Mouse (Mus musculus) intestine, embryonic 15.5 days (tissue): ENCODE measurements around the gene Zyg11a. TPM values are rescaled to one million over a fixed set of nuclear protein-coding genes. Genes with fewer than 3 reads are reported as not detected.

Experiments
- ATAC-seq: fragments of 200-750 bp; cut with Nextera tagmentation; 2 replicates; pipeline ENCODE4 v1.8.0; 2017; ENCODE audit warnings: moderate TSS enrichment, moderate library complexity
- H3K27ac ChIP-seq: fragments of 300-500 bp; sonication (generic); 2 replicates; pipeline ENCODE4 v1.5.1; 2015; ENCODE audit warnings: mild to moderate bottlenecking, inconsistent platforms
- H3K27me3 ChIP-seq: fragments of 300-500 bp; sonication (generic); replicated peaks from 2 replicates; pipeline ENCODE4 v1.6.1; 2015; ENCODE audit warnings: inconsistent platforms
- H3K36me3 ChIP-seq: fragments of 300-500 bp; sonication (generic); 2 replicates; pipeline ENCODE4 v1.6.1; 2015; ENCODE audit warnings: inconsistent platforms
- H3K4me1 ChIP-seq: fragments of 300-500 bp; sonication (generic); replicated peaks from 2 replicates; pipeline ENCODE4 v1.6.1; 2015; ENCODE audit warnings: inconsistent platforms
- H3K4me2 ChIP-seq: fragments of 300-500 bp; sonication (generic); replicated peaks from 2 replicates; pipeline ENCODE4 v1.6.1; 2015; ENCODE audit warnings: mild to moderate bottlenecking, inconsistent platforms
- H3K4me3 ChIP-seq: fragments of 300-500 bp; sonication (generic); replicated peaks from 2 replicates; pipeline ENCODE4 v1.5.1; 2015; ENCODE audit warnings: inconsistent platforms
- H3K9ac ChIP-seq: fragments of 300-500 bp; sonication (generic); 2 replicates; pipeline ENCODE4 v1.6.1; 2015; ENCODE audit warnings: inconsistent platforms
- H3K9me3 ChIP-seq: fragments of 300-500 bp; sonication (generic); 2 replicates; pipeline ENCODE4 v1.6.1; 2016; ENCODE audit warnings: inconsistent platforms
- WGBS: fragments of 180-500 bp; shearing (Covaris S2); methylation state at CpG from one replicate; pipeline ENCODE4 v1.1.7; 2015; 5-methylcytosine and 5-hydroxymethylcytosine counted together
- polyA plus RNA-seq: library from polyadenylated mRNA; unstranded; fragments of >200 nt; fragmentation: Nextera tagmentation; extraction: Ambion mirVana; gene quantifications from 2 replicates; pipeline ENCODE4 v1.2.1, GENCODE M21; 2015

Zyg11a gene
- 0.09 and 0.14 TPM in 2 replicates for polyA plus RNA-seq

DNA sequence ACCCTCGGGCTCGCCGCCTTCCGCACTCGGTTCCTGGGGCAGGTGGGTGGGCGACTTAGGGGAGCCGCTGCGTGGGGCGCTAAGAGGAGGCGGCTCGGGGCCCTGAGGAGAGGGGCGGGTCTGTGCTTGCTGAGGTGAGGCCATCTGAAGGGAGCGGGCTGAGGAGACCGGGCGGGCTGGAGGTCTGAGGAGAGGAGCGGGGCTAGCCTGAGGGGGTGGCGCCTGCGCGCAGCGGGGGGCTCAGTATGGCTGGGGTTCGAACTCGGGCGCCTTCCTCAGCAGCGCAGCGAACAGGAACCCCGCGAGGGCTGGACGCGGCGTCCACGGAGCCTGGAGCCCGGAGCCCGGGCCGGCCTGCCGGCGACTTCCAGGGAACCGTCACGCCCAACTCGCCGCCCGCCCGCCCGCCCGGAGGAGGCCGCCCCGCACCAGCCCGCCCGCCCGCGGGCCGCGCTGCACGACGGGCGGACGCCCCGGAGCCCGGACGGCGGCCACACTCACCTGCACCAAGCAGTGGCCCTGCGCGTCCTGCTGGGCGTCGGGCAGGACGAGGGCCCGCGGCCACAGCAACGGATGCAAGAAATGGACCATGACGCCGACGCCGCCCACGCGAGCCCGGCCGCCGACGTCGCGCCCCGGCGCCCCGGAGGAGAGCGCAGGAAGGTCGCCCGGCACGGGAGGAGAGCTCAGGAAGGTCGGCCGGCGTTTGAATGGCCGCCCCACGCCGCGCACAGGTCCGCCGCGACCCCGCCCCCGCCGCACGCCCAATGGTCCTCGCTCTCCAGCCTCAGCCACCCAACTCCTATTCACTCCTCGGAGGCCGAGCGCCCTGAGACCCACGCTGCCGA is at the start of gene Zyg11a:
Zyg11a (minus strand) TSS at position 717 of the 848 bp plus-strand sequence.
- Histone ChIP-seq H3K27me3 (peaks cover 13% of the 10 kb centered on the region), H3K9me3 (no peaks in the 10 kb centered on the region), H3K27ac (no peak within 1 kb of the TSS), H3K9ac (peak within 1 kb of the TSS; percentile 36), H3K4me2 (peak within 1 kb of the TSS; percentile 85), H3K36me3 (no peaks in the 10 kb centered on the region), H3K4me3 (peak within 1 kb of the TSS; percentile 50), H3K4me1 (peaks cover 8% of the 10 kb centered on the region; the same call in 1 of the 2 replicates)
- 3% methylated on average over 103 of the region's 107 CpGs for WGBS
- ATAC-seq: peak; percentile 79

DNA sequence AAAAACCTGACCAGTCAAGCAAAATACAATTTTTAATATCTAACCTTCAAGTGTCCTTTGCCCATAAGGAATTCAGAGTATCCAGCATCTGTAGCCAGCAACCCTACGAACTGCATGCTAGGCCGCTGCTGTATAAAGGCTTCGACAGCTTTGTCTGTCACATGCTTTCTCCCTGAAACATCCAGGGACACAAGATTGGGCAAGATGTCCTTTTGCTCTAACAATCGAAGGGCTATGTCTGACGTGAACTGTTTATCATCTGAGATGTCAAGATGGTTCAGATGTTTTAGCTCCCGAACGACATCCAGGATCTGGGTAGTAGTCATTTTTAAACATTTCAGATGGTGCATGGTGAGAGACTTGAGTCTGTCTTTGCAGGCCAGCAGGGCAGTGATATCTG is 47.9 kb upstream of the Zyg11a start:
- peaks cover 22% of the 10 kb centered on the region for H3K36me3 ChIP-seq
- no peaks in the 10 kb centered on the region for H3K27me3 ChIP-seq
- H3K27ac ChIP-seq: no peak overlapping the region
- H3K4me1 ChIP-seq: no peaks in the 10 kb centered on the region
- H3K4me3 ChIP-seq: no peak overlapping the region
- WGBS: 93% methylated on average over 7 of the region's 7 CpGs
- no peak for ATAC-seq
- H3K9me3 ChIP-seq: no peaks in the 10 kb centered on the region
- H3K4me2 ChIP-seq: no peak overlapping the region
- no peak overlapping the region for H3K9ac ChIP-seq

DNA sequence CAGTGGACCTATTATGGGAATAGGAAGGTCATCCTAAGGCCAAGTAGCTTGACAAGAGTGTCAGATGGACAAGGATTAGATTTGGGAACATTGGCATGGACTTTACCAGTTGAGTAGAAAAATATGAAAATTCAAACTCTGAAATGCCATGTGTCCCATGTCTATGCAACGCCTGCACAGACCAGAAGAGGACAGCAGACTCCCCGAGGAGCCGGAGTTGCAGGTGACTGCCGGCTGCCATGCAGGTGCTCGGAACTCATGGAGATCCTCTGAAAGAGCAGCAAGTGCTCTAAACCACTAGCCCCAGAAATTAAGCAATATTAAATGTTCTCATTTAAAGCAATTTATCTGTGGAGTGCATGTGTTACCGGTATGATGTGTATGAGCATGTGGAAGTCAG is 35.5 kb upstream of the Zyg11a start:
- H3K4me2 ChIP-seq: no peak overlapping the region
- H3K9ac ChIP-seq: no peak overlapping the region
- ATAC-seq: no peak
- no peak overlapping the region for H3K4me3 ChIP-seq
- H3K27me3 ChIP-seq: no peaks in the 10 kb centered on the region
- 90% methylated on average over 6 of the region's 6 CpGs for WGBS
- no peaks in the 10 kb centered on the region for H3K4me1 ChIP-seq
- H3K9me3 ChIP-seq: no peaks in the 10 kb centered on the region
- no peak overlapping the region for H3K27ac ChIP-seq
- peaks cover 32% of the 10 kb centered on the region for H3K36me3 ChIP-seq

DNA sequence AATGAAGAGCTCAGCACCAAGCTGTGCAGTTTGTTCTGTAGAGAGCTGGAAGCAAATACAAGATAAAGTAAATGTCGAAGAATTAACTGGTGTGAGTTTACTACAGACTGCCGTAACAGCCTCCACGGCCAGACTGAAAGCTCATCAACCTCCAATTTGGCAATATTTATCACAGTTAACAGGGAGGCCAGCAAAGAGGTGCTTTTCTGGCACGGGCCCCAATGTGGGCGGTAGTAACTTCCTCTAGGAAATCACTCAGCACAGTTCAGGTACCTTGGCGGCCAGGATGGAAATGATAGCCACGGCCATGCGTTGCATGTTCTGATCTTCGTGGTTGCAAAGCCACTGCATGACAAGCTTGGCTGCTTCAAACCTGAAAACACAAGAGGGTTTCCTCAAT is 32.7 kb upstream of the Zyg11a start:
- H3K4me3 ChIP-seq: no peak overlapping the region
- 94% methylated on average over 9 of the region's 9 CpGs for WGBS
- H3K36me3 ChIP-seq: peaks cover 29% of the 10 kb centered on the region
- H3K4me1 ChIP-seq: no peaks in the 10 kb centered on the region
- no peaks in the 10 kb centered on the region for H3K27me3 ChIP-seq
- H3K4me2 ChIP-seq: no peak overlapping the region
- H3K9me3 ChIP-seq: no peaks in the 10 kb centered on the region
- no peak overlapping the region for H3K9ac ChIP-seq
- no peak for ATAC-seq
- H3K27ac ChIP-seq: no peak overlapping the region

DNA sequence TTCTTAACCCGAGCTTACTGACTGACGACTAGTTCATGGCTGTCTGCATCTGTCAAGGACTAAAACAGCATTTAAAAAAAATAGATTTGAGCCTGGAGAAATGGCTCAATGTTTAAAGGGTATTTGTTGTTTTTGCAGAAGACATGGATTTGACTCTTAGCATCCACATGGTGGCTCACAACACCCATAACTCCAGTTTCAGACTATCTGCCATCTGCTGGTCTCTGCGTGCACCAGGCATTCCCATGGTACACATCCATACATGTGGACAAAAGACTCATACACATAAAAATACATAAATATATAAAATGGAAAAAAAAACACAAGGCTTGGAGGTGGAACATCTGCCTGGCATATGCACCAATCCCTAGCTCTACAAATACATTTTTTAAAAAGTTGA is 31.5 kb upstream of the Zyg11a start:
- no peaks in the 10 kb centered on the region for H3K27me3 ChIP-seq
- H3K9me3 ChIP-seq: no peaks in the 10 kb centered on the region
- H3K4me1 ChIP-seq: no peaks in the 10 kb centered on the region
- ATAC-seq: no peak
- peaks cover 22% of the 10 kb centered on the region for H3K36me3 ChIP-seq
- H3K4me2 ChIP-seq: no peak overlapping the region
- no peak overlapping the region for H3K9ac ChIP-seq
- H3K27ac ChIP-seq: no peak overlapping the region
- WGBS: 93% methylated on average over 3 of the region's 3 CpGs
- H3K4me3 ChIP-seq: no peak overlapping the region

DNA sequence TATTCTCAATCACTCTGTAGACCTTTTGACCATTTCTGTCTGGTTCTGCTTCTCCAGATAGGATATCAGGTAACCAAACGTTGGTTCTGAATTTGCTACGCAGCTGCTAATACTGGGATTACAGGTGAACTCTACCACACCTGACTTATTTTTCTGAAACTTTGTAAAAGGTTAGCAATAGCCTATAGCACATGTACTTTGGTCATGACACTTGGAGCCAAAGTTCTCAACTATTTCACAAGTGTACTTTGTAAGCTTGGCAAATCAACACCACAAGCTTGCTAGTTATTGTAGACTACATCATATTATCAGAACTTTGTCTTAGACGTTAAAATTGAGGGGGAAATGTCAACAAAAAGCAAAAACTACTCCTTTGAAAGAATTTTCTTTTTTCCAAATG is 15.8 kb upstream of the Zyg11a start:
- H3K9me3 ChIP-seq: no peaks in the 10 kb centered on the region
- H3K27me3 ChIP-seq: no peaks in the 10 kb centered on the region
- H3K36me3 ChIP-seq: peaks cover 7% of the 10 kb centered on the region; the same call in 1 of the 2 replicates
- 72% methylated on average over 3 of the region's 3 CpGs for WGBS
- H3K4me2 ChIP-seq: no peak overlapping the region
- H3K9ac ChIP-seq: no peak overlapping the region
- H3K4me1 ChIP-seq: no peaks in the 10 kb centered on the region
- 0 out of 2 replicates have a peak, but pooled peaks have one; percentile 47 for ATAC-seq
- H3K4me3 ChIP-seq: no peak overlapping the region
- H3K27ac ChIP-seq: no peak overlapping the region

DNA sequence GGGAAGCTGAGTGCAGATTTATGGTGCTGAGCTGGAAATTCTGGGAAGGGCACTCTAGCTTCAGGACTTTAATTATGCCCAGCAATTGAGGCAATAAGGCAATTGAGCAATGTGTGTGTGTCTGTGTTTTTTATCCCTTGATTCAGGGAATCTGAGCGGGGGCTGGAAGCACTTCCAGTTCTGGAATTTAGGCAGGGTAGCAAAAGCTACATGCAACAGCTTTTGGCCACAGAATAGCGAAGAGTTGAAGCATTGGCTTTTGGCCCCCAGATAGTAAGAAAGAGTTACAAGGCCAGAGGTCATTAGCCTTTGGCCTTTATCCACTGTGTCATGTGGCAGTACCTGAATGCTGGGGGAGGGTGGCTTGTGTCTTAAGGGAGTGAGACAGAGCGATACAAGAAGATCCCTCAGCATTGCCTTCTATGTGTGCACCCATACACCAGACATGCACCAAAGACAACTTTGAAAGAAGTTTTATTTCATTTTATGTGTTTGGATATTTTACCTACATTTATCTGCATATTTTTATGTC is 7.6 kb upstream of the Zyg11a start:
- Histone ChIP-seq H3K27ac (no peak overlapping the region), H3K9ac (no peak overlapping the region), H3K36me3 (no peaks in the 10 kb centered on the region), H3K4me3 (no peak overlapping the region), H3K9me3 (no peaks in the 10 kb centered on the region), H3K27me3 (no peaks in the 10 kb centered on the region), H3K4me2 (no peak overlapping the region), H3K4me1 (no peaks in the 10 kb centered on the region)
- peak; percentile 39; the same call in 1 of the 2 replicates for ATAC-seq
- 51% methylated on average over 3 of the region's 3 CpGs for WGBS

DNA sequence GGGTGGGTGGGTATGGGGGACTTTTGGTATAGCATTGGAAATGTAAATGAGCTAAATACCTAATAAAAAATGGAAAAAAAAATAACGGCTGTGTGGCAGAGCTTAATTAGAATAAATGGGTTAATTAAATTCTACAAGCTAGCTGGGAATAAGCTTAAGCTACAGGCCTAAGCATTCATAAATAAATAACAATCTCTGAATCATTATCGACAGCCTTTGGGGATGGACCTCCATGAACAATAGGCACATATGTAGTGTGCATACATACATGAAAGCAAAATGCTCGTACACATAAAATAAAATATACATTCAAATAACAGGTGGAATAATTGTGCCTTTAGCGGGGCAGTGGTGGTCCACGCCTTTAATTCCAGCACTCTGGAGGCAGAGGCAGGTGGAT is 4.7 kb upstream of the Zyg11a start:
- H3K36me3 ChIP-seq: no peaks in the 10 kb centered on the region
- peaks cover 4% of the 10 kb centered on the region; the same call in 1 of the 2 replicates for H3K4me1 ChIP-seq
- H3K9me3 ChIP-seq: no peaks in the 10 kb centered on the region
- H3K27me3 ChIP-seq: peaks cover 5% of the 10 kb centered on the region
- no peak for ATAC-seq
- H3K9ac ChIP-seq: no peak overlapping the region
- WGBS: 90% methylated on average over 5 of the region's 5 CpGs
- no peak overlapping the region for H3K4me3 ChIP-seq
- no peak overlapping the region for H3K4me2 ChIP-seq
- H3K27ac ChIP-seq: no peak overlapping the region

DNA sequence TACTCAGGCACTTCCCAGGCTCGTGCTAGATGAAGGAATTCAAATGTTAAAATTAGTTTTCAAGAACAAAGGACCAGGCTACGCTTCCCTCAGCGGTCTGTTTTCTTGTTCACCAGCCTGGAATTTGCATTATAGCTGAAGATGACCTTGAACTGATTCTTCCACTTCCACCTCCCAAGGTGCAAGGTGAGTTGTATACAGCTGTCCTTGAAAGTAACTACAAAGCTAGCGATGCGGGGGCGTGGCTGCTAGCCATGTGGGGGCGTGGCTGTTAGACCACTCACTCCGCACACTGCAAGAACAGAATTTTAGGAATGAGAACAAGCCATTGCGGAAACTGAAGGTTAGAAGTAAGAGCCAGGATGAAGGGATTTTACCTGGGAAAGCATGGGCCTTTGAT is 1.2 kb upstream of the Zyg11a start:
- ATAC-seq: no peak
- Histone ChIP-seq H3K36me3 (no peaks in the 10 kb centered on the region), H3K27ac (no peak overlapping the region), H3K4me2 (peak overlapping the region; percentile 22; the same call in 1 of the 2 replicates), H3K4me1 (peaks cover 8% of the 10 kb centered on the region; the same call in 1 of the 2 replicates), H3K4me3 (no peak overlapping the region), H3K9ac (no peak overlapping the region), H3K9me3 (no peaks in the 10 kb centered on the region), H3K27me3 (peaks cover 13% of the 10 kb centered on the region)
- WGBS: 15% methylated on average over 9 of the region's 9 CpGs

DNA sequence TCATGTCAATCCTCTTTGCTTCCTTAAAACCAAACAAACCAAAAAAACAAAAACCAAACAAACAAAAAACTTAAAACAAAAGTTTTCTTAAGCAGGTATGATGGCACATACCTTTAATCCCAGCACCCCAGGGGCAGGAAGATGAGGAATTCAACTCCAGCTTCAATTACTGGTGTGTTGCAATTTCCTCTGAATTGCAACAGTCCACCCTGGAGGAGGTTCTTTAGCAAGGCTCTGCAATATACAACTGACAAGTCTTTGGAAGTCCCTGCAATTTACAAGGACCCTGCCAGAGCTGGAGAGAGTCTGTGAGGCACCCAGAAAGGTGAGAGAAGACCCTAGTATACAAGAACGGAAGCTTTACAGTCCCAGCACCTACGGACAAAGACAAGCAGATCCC is 4.8 kb downstream of the Zyg11a start:
- H3K9ac ChIP-seq: no peak overlapping the region
- H3K9me3 ChIP-seq: no peaks in the 10 kb centered on the region
- no peak overlapping the region for H3K27ac ChIP-seq
- no peaks in the 10 kb centered on the region for H3K36me3 ChIP-seq
- ATAC-seq: no peak
- no peak overlapping the region for H3K4me2 ChIP-seq
- no peak overlapping the region for H3K4me3 ChIP-seq
- H3K27me3 ChIP-seq: peaks cover 13% of the 10 kb centered on the region
- peaks cover 8% of the 10 kb centered on the region; the same call in 1 of the 2 replicates for H3K4me1 ChIP-seq
- WGBS: 83% methylated on average over 2 of the region's 2 CpGs

DNA sequence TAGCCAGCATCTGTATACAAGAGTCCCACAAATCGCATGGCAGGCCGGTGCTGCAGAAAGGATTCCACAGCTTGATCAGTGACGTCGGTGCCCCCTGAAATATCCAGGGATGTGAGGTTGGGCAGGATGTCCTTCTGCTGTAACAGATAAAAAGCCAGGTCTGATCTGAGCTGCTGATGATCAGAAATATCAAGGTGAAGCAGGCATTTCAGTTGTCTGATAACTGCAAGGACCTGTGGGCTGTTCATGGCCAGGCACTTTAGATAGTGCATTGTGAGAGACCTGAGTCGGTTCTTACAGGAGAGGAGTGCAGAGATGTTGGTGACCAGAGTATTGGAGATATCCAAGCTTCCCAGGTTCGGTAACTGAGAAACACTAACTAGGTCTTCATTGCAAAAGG is 13.2 kb downstream of the Zyg11a start:
- no peaks in the 10 kb centered on the region for H3K36me3 ChIP-seq
- H3K4me1 ChIP-seq: no peaks in the 10 kb centered on the region
- no peak overlapping the region for H3K4me3 ChIP-seq
- no peak overlapping the region for H3K4me2 ChIP-seq
- no peak overlapping the region for H3K27ac ChIP-seq
- no peak for ATAC-seq
- H3K9me3 ChIP-seq: no peaks in the 10 kb centered on the region
- WGBS: 89% methylated on average over 6 of the region's 6 CpGs
- H3K27me3 ChIP-seq: no peaks in the 10 kb centered on the region
- no peak overlapping the region for H3K9ac ChIP-seq

DNA sequence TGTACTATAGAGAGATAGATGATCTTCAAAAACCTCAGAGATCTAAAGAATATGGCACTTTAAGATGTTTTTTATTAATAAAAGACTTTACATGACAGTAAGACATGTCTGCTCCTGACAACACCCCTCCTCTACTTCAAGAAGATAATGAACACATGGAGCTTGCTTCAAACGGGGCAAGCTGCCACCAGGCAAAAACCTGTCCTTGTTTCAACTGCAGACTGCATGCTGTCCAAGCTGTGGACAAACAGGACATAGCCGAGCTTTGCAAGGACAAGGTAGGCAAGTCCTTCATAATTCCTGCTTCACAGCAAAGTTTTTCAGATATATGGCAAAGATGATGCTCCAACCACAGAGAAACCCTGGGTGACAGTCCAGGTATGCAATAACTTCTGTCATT is 18.6 kb downstream of the Zyg11a start:
- Histone ChIP-seq H3K4me2 (no peak overlapping the region), H3K4me3 (no peak overlapping the region), H3K36me3 (no peaks in the 10 kb centered on the region), H3K9me3 (no peaks in the 10 kb centered on the region), H3K4me1 (no peaks in the 10 kb centered on the region; the same call in 1 of the 2 replicates), H3K27me3 (no peaks in the 10 kb centered on the region), H3K9ac (no peak overlapping the region), H3K27ac (no peak overlapping the region)
- no peak for ATAC-seq
- WGBS: 68% methylated on average over 2 of the region's 2 CpGs
